Mouse (Mus musculus) NIH3T3 (cell line): ENCODE data around the gene Accsl.
A peak's percentile ranks its signal among the peaks of the same experiment; 100 is the strongest.

Experiments used
- DNase-seq: peaks from one replicate; pipeline ENCODE4 v3.0.0-alpha.2; 2012; ENCODE audit warnings: low read depth

Accsl gene

DNA sequence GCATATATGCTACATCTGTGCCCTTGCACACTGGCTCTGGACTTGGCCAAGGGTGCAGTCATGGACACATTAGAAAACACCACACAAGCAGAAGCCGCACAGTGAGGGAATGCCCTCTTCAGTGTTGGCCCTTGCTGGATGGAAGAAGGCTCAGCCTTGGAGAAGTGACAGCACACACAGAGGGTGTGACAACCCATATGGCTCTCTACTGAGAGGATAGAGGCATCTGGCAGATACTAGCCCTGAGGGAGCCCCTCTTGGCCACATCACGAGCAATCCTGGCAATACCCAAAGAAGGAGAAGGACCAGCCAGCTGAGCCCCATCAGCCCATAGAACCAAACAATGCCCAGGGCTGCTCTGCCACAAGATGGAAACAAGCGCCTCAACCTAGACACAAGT lies 5.6 kb upstream of the Accsl start:
- no peak for DNase-seq

DNA sequence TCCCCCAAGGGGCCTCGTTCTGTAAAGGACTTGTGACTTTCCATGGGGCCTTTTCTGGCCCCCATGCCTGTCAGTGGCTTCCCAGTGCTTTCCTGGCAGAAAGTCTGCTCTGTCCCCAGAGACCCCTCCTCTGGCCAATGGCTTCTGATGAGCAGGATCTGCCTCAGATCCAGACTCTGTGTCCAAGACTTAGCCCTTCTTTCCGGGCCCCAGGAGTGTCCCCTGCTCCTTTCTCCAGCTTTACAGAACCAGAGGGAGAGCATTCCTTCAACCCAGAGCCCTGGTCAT lies 5.2 kb upstream of the Accsl start:
- DNase-seq, result no peak

DNA sequence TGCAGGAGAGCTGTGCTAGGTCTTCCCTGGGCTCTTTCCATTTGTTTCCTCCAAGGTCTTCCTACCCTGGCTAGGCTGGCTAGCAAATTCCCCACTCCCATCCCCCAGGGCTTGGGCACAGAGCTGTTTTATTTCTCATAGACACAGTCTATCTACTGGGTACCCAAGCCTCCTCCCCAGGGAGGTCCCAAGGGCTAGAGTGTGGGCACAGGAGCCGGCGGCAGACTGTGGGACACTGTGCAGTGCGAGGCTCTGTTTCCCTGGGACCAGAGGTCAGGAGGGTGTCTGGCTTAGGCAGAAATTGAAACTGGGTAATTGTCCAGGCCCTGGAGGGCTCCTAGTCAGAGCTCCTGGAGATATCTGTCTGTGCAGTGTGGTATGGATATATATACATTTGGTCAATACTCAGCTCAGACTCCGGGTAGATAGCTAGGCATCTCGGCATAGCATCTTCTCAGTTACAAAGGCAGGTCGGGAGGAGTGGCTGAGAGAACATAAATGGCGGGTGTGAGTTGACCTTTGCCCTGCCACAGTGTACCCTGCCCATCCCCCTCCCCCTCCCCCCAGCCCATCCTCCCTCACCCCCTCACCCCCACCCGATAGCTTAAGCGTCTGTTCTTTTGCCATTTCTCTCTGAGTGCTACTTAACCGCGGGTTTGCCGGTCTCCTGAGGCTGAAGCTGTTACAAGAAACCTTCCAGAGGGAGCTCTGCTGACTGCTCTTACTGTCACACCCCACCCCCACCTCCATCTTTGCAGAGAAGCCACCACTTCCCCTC lies 4.7 kb upstream of the Accsl start:
- no peak for DNase-seq

DNA sequence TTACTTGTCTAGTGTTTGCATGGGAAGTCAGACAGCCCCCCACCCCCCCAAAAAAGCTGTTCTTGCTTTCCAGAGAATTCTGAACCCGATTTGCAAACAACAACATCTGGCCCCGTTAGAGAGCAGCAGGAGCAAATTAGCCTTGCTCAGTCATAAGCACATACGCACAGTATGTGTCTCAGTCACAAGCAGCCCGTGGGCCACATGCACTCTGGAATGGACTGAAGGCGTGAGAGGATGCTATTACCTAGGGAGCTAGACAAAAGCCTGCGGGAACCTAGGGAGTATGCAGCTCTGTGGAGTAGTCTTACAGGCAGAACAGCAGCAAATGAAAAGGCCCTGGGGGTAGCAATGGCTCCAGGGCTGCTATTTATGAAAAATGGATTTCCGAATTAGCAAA lies 3.3 kb upstream of the Accsl start:
- DNase-seq, result no peak

DNA sequence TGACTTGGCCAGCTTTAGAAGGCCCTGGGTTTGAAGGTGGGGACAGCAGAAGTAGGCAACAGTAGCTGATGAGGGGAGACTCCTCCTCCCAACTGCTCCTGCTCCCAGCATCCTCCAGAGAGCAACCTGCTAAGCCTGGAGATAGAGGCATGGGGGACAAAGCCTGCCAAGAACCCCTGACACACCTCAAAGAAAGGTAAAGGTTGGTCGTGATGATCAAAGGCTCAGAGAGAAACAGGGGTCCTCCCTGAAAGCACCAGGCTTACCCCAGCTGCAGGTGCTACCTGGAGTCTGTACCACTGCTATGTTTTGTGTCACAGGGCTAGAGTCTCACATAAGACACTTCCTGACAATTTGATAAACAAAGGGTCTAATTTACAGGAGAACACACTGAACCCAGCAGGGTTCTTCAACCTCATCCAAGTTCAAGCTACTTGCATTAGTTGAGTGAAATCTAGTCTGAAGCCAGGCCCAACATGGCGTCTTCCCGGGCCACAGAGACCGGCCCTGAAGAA lies 2.5 kb upstream of the Accsl start:
- DNase-seq, result no peak

DNA sequence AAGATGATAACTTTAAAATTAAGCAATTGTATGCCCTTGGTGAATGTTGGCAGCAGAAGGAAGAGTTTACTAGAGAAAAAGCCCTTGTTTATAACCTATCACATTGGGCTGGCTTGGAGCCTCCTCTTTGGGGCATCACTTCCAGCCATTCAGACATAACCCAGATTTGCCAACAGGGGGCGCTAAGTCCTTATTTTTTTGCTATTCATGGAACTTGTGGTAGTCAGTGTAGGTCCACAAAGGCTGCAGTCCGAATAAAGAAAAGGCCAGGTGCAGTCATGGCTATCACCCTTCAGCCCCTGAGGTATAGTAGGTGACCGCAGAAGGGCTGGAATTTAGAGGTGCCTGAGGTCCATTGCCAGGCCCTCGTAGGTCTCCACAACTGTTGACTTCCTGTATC lies 1.9 kb upstream of the Accsl start:
- peak; percentile 87 for DNase-seq

DNA sequence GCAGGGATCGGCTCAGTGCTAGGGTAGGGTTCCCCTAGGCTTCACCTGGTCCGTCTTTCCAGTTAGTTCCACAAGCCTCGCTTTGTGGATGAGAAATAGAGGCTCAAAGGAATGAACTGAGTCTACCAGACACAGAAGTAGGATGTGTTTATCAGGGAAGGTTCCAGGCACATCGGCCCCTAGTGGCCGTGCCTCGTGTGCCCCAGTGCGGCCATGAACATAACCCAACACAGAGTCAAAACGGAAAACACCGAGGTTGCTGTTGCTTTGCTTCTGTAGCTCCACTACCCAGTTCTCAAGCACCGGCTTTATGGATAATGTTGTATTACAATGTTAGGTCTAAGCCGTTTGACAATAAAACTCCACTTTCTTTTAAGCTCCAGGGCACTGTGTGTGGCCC lies 391 bp downstream of the Accsl start:
- DNase-seq, result no peak

DNA sequence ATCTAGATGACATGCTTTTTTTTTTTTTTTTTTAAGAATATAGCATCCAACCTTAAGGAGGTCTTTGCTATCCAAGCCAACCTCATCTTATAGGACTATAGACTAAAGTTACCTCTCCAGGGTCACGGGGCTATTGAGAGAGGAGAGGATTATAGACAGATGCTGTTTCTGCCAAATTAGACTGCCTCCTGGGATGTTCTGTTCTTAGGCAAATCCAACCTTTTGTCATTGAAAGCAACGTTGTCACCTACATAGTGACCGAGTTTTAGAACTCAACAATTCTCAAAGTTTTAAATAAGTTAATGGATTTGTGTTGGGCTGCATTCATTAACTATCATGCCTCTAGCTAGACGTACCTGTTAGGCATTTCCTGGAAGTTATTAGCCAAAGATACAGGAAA lies 5.7 kb downstream of the Accsl start:
- DNase-seq, result no peak

DNA sequence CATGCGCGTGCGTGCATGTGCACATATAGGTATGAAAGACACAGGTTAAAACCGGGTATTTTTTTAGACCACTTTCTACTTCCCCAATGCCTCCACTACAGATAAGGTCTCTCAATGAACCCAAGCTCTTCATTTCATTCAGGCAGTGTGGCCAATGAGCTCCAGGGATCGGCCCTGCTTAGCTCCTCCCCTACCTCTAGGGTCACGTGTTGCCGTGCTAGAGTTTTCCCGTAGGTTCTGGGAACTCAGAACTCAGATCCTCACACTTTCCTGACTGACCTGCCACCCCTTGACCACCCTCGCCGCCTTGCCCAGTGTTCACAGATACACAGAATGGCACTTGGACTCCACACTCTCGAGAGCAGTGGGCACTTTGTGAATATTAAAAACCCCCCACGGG lies 10.1 kb downstream of the Accsl start:
- DNase-seq, result no peak

DNA sequence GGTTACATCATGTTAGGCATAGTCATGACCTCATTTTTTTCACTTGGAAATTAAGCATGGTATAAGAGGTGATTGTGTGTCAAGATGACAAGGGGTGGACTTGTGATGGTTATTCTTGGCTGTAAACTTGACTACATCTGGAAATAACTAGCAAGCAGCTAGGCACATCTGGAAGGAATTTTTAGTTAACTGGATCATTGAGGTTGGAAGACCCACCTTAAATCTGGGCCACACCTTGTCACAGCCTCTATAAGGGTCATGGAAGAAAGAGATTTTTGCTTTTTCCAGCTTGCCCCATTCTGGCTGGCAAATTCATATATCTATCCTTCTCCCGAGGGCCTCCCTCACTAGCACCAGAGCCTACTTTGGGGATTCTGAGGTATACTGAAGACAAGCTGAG lies 17.7 kb downstream of the Accsl start:
- peak; percentile 13 for DNase-seq

DNA sequence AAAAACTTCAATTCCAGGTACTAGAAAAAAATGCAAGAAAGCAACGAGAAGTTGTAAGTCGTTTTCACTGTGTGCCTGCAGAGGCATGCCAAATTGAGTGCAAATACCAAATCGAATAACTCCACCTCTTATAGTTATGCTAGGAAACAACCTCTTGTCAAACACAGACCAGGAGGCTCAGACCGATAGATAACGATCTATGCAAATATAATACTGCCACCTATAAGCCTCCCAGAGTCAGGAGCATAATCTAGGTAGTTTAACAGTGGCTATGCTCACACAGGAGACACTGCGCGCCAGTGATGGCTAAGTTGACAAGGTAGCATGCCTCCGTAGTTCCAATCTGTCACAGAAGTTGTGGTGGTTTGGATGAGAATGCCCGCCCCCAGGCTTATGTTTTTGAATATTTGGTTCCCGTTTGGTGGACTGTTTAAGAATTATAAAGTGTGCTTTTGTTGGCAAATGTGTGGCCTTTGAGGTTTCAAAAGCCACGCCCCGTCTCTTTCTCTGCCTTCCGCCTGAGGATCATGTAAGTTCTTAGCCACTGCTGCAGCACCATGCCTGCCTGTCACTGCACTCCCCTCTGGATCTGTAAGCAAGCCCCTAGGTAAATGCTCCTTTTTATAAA lies 18.5 kb downstream of the Accsl start:
- DNase-seq, result peak; percentile 11

DNA sequence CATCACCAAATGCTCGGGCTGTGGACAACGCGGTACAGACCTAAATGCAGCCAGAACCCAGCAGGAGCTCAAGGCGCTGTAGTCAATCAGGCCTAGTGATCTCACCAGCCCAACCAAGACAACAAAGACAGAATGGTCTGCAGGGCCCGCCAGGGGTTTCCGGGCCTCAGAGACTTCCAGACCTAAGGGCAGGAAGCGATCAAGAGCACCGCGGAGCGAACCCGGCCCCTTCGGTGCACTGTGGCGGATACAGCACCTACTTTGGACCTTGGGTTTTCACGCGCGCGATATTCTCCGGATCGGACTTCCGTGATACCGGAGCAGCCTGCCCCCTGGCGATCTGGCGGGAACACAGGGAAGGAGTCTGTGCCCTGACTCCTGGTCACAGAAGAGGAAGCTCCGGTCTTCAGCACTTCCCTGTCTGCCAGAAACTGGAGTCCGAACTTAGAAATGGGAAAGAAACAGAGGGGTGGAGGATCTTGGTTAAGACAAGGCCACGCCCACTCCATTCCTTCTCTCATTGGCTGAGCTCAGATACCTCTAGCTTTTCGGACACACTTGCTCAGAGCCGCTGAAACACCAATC lies 19.4 kb downstream of the Accsl start, which contains the start of gene Accs:
TSS of gene Accs (minus strand) at position 439 of the 585 bp plus-strand sequence.
- peak; percentile 89 for DNase-seq

DNA sequence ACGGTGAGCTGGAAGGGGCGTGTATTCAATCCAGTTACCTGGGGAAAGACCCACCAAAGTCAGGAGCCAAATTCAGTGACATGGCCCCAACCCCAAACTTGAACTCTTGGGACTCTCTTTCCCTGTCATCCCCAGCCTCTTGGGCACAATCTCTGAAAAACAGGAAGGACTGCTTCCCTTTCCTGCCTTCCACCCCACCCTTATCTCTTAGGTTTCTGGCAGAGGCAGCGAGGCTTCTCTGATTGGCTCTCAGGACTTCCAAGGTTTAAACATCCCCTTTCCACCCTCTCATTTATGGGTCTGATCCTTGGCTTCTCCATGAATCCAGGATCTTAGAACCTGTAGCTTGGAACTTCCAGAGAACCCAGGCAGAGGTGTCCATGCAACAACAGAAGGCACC lies 27.6 kb downstream of the Accsl start:
- no peak for DNase-seq

DNA sequence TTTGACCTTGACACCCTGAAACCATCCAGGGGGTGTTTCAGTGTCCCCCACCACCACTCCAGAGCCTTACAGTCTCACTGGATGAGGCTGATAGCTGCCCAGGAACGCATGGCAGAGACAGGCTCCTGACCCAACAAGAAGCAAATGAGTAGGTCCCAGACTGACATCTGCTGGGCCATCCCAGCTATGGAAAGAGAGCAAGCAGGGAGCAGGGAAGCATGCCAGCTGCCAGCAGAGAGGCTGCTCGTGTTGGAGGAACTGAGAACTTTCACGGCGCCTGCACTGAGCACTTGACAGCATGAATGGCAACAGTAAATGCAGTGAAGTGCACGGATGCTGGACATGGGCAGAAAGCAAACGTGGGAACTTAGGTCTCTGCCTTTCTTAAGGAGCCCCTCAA lies 28.8 kb downstream of the Accsl start:
- no peak for DNase-seq

DNA sequence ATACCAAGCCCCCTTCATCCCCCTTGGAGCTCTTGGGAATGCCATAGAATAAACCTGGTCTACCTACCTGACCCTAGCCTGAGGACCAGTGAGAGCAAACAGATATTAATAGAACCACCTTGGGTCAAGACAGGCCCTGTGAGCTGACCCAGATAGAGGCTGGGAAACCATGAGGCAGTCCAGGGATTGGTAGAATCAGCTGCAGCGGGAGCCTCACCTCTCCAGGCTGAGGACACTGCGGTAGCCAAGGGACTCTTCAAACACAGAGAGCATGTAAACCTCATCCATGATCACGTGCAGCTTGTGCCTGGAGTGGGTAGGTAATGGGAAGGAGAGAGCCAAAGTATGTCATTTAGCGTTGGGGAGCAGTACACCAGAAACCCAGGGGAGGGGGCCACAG lies 30.0 kb downstream of the Accsl start:
- DNase-seq, result no peak

DNA sequence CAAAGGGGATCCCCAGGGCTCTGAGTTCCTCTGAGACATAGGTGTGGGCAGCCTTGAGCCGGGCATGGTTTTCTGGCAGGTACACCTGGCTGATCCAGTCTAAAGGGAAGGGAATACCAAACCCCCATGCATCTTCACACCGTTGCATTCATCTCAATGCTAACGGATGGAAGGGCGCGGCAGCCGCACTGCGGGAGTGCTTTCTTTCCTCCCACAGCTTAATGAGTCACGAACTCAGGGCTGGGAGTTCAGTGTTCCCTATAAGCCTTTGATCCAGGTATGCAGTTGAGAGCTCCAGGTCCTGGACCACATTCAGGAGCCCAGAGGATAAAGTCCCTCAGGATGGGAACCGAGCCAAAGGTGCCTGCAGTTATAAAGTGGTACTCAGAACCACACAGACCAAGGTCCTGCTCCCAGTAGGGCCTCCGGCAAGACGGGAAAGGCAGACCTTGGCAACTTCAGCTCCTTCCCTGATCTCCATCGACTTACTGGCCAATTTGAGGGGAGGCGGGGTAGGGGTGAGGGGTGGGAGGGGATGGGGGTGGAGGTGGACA lies 32.6 kb downstream of the Accsl start:
- DNase-seq, result no peak

DNA sequence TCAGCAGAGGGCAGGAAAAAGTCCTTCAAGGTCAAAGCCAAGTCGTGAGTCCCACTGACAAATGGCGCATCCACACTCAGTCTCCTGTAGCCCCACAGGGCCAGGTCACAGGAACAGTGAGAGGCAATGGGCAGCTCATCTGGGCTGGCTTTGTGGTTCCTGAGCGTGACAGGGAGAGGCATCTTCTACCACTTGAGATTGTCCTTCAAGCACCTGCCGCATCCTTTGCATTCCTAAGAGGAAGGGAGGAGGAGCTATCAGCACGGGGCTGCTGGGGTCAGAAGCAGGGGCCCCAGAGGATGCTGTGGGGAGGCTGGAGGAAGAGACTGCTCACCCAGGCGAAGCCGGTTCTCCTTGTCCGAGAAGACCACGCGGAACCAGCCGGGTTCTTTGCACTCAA lies 33.4 kb downstream of the Accsl start:
- DNase-seq, result no peak

DNA sequence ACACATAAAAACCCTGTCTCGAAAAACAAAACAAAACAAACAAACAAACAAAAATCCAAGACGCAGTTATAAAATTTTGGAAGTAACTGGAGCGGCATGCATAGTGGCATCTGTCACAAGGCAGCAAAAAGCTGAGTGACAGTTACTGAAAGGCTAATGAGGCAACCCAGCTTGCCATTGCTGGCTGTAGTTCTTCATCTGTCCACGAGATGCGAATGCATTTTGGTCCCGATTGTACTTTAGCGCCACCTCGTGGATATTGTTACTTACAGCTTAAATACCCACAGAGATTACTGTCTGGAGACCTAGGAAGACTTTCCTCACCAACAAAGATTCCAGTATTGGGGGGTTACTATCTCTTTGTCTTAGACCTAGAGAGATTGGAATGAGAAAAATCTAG lies 45.4 kb downstream of the Accsl start:
- peak; percentile 95 for DNase-seq

DNA sequence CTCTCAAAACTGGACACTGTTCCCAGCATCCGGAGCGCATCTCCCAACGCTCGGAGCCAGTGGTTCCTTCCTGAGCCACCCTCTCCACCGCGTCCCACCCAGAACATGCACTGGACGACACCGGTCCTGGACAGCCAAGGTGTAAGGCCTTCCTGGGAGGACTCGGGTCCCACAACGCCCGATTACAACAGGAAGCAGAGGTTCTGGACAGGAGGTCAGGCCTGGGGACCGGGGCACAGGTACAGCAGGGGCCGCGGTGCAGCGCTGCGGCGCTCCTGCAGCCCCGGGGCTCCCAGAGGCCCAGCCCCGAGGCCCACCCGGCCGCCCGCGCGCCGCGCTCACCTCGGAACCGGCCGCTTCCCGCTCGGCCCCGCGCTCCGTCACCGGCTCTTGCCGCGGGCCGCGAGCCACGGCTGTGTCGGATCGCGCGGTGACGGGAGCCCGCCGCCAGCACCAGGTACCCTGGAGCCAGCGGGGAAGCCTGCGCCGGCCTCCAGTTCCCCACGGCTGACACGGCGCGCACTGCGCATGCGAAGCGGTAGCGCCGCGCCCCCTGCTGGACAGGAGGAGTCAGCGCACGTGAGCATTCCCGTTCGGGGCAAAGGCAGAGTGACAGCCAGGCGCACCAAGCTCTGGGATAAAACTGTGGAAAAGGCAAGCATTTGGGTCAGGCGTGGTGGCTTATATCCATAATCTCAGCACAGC lies 46.8 kb downstream of the Accsl start, which contains the start of gene Ext2:
TSS of gene Ext2 (minus strand) at position 524 of the 705 bp plus-strand sequence.
- peak; percentile 96 for DNase-seq

DNA sequence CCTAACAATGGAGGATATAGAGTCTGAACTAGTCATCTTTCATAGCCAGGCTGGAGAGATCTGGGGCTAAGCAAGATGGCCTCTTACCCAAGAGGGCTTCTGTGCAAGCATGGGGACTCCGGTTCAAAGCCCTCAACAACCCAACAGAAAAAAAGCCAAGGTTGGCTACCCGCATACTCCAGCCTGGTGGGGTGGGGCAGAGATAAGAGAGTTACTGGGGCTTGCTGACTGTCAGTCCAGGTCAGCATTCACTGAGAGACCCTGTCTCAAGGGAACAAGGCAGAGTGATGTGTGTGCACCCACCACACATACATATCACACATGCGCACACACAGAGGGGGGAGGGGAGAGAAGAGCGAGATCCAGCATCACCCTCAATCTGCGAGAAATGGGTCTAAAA lies 51.2 kb downstream of the Accsl start:
- DNase-seq, result no peak

DNA sequence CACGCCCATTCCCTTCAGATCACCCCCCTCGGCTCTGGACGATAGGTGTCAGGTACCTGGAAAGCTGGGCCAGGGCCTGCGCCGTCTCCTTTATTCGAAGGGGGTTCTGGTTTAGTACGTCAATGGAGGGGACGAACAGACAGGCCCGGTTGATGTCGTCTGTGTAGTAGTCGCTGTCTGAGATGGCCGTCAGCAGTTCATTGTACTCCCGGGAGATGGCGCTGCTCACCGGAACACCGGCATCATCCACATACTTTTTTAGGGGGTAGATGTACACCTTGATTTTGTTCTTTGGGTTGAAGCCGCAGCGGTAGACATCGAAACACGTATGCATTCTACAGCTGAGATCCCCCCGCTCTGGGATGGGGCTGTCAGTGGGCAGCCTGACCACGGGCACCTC lies 55.6 kb downstream of the Accsl start:
- no peak for DNase-seq

DNA sequence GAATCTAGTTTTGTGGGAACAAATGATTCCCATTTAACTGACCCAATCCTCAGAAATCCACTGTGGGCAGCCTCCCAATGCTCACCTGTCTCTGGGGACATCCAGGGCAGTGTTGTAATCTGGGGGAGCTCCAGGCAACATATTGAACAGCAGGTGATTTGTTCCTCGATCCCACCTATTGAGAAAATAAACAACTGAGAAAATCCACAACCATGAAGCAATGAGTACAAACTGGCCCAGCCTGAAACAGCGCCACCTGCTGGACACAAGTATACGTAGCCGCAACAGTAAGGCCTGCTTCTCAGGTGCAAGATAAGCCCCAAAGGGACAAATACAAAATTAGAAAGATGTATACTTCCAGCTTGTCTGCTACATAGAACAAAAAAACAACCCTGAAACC lies 57.1 kb downstream of the Accsl start:
- peak; percentile 79 for DNase-seq
